Mouse (Mus musculus) heart, adult 2 months (tissue): ENCODE data around the gene Hoxb4. TPM values are rescaled to one million over a fixed set of nuclear protein-coding genes. Genes with fewer than 3 reads are reported as not detected.
A peak's percentile ranks its signal among the peaks of the same experiment; 100 is the strongest.

Experiments used
- DNase-seq, 2 experiments: peaks; one replicate each; pipeline ENCODE4 v3.0.0; 2021
- H3K27ac ChIP-seq: fragments of 200-600 bp; 2 replicates; pipeline ENCODE4 v1.8.1; 2022
- H3K27me3 ChIP-seq: fragments of 200-500 bp; 2 replicates; pipeline ENCODE4 v1.6.1; 2012; ENCODE audit warnings: mild to moderate bottlenecking, low read length, inconsistent platforms, mixed read lengths; ENCODE audit not compliant: control insufficient read depth, insufficient read depth
- H3K36me3 ChIP-seq: fragments of 200-500 bp; 2 replicates; pipeline ENCODE4 v1.6.1; 2012; ENCODE audit warnings: low read length, inconsistent platforms; ENCODE audit not compliant: control insufficient read depth, insufficient read depth
- H3K4me1 ChIP-seq: fragments of 200-500 bp; 2 replicates; pipeline ENCODE4 v1.6.1; 2011; ENCODE audit warnings: low read length; ENCODE audit not compliant: control insufficient read depth, insufficient read depth
- H3K4me3 ChIP-seq: fragments of 200-600 bp; 2 replicates; pipeline ENCODE4 v1.8.1; 2022
- H3K79me2 ChIP-seq: fragments of 200-500 bp; replicated peaks from 2 replicates; pipeline ENCODE4 v1.6.1; 2012; ENCODE audit warnings: mild to moderate bottlenecking, inconsistent platforms, low read length, moderate library complexity, mixed read lengths; ENCODE audit not compliant: control insufficient read depth, insufficient read depth
- H3K9ac ChIP-seq: fragments of 200-500 bp; 2 replicates; pipeline ENCODE4 v1.6.1; 2012; ENCODE audit warnings: low read depth, mild to moderate bottlenecking, control low read depth, inconsistent platforms, low read length, mixed read lengths
- CTCF ChIP-seq: fragments of 200-600 bp; IDR thresholded peaks from 2 replicates; pipeline ENCODE4 v1.8.1; 2022; ENCODE audit warnings: antibody characterized with exemption, mild to moderate bottlenecking, moderate library complexity
- EP300 ChIP-seq: fragments of 200-500 bp; IDR thresholded peaks from 2 replicates; pipeline ENCODE4 v1.6.1; 2011; ENCODE audit warnings: low read depth, low read length, control low read depth; ENCODE audit not compliant: insufficient read depth
- POLR2A ChIP-seq: fragments of 200-500 bp; IDR thresholded peaks from 2 replicates; pipeline ENCODE4 v1.6.1; 2011; ENCODE audit warnings: mild to moderate bottlenecking, low read depth, low read length, control low read depth; ENCODE audit not compliant: insufficient read depth
- WGBS: fragments of 180-500 bp; shearing (Covaris S2); methylation state at CpG from one replicate; pipeline ENCODE4 v1.1.7; 2018; 5-methylcytosine and 5-hydroxymethylcytosine counted together
- intact Hi-C: fragments of 180-260 bp; cut with DNase I; formaldehyde crosslinking; loops from one replicate; pipeline ENCODE4 v1.15.1; 2025
- polyA plus RNA-seq: library from polyadenylated mRNA; depleted of rRNA; stranded (reverse); fragments of >200 nt; gene quantifications from 2 replicates; pipeline ENCODE4 v1.2.3, GENCODE M21; 2012
- total RNA-seq, 2 experiments: library from RNA; stranded (reverse); gene quantifications; 2 replicates each; pipeline ENCODE4 v1.2.3; 2021

Gene Hoxb4
- total and polyA plus RNA-seq, 3 experiments = 0.63 to 1.1 (median 0.75) TPM

DNA sequence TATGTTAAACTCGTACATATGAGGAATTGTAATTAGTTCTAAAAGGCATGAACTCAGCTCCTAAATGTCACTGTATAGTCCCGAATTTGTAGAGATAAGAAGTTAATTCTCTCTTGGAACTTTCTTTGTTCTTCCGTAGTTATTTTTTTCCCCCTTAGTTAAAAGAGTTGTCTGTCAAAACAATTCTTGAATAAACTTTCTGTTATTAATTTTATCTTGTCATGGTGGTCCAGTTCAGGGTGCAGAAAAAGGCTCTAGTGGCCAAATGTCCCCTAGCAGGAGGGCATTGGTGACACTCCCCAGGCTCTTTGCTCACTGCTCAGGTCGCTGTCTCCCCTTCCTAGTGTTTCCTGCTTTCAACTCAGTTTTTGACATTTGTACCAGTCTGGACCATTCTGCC is 29.6 kb downstream of the Hoxb4 start:
- Histone ChIP-seq H3K9ac (no peak overlapping the region), H3K27me3 (peaks cover 9% of the 10 kb centered on the region), H3K36me3 (no peaks in the 10 kb centered on the region), H3K79me2 (no peaks in the 10 kb centered on the region), H3K27ac (no peak overlapping the region), H3K4me3 (no peak overlapping the region), H3K4me1 (no peaks in the 10 kb centered on the region)
- no peak for TF ChIP-seq CTCF
- TF ChIP-seq POLR2A = no peak
- no peak for TF ChIP-seq EP300
- no peak for DNase-seq
- intact Hi-C loops = no loop called here
- WGBS = 32% methylated on average over 4 of the region's 4 CpGs

DNA sequence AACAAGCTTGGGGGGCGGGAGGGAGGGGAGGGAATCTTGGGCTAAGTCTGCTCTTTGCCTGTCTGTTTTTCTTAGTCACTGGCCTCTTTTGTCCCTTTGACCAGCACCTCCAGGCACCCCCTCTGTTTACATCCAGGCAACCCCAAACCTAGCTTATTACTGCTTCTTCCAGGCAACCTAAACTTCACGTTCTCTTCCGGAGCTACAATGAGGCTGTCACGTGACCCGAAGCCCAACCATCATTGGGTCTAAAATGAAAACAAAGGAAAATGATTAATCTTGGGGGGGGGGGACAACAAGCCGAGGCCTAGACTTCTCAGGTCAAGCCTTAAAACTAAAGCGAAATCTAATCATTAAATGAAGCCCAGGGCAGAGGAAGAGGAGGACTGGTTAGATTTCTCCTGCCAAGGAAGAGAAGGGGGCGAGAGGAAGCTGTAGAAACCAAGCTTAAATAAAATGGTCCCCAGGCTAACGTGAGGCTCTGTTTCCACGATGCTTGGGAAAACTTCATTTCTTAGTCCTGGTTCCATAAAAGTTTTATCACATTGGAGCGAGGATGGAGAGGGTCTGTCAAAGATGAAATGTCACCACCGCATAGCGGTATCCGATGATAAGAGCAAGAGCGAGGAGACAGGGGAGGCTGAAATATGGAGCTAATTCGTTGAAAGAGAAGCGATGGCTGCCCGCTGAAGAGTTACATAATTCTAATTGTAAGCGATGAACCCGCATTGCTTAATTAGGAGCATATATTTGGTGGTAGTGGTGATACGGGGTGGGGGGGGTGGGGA is 30.3 kb downstream of the Hoxb4 start:
- Histone ChIP-seq H3K4me3 (no peak overlapping the region), H3K9ac (no peak overlapping the region), H3K27ac (no peak overlapping the region), H3K27me3 (peaks cover 13% of the 10 kb centered on the region), H3K79me2 (no peaks in the 10 kb centered on the region), H3K36me3 (no peaks in the 10 kb centered on the region), H3K4me1 (no peaks in the 10 kb centered on the region)
- 28% methylated on average over 21 of the region's 21 CpGs for WGBS
- intact Hi-C loops = no loop called here
- TF ChIP-seq CTCF (no peak), POLR2A (no peak), EP300 (no peak)
- DNase-seq = no peak

DNA sequence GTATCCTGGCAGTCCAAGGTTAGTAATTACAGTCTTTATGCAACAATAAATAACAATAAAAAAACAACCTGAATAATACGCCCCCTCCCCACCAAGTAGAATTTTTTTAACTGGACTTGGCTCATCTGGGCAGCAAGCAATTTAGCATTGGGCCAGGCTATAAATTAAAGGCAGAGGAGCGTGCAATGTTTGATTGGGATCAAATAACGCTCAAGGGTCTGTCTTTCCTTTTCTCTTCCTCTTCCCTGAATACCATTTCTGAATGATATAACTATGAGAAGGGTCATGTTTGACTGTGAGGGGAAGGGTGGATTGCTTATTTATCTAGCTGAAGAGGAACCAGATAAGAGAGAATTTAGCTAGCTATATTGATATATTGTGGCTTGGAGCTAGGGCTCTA is 30.9 kb downstream of the Hoxb4 start:
- Histone ChIP-seq H3K27ac (no peak overlapping the region), H3K9ac (no peak overlapping the region), H3K36me3 (no peaks in the 10 kb centered on the region), H3K79me2 (no peaks in the 10 kb centered on the region), H3K4me1 (no peaks in the 10 kb centered on the region), H3K27me3 (peaks cover 12% of the 10 kb centered on the region), H3K4me3 (no peak overlapping the region)
- WGBS = 67% methylated on average over 3 of the region's 3 CpGs
- intact Hi-C loops = no loop called here
- no peak for TF ChIP-seq CTCF
- TF ChIP-seq POLR2A = no peak
- TF ChIP-seq EP300 = no peak
- DNase-seq = no peak

- intact Hi-C loops = loop anchor here (5.0 kb wide), 1 partner anchor 58 kb away; no protein-coding TSS in a partner anchor
- no peak overlapping the region for H3K9ac ChIP-seq
- no peak for DNase-seq
- no peaks in the 10 kb centered on the region for H3K4me1 ChIP-seq
- 34% methylated on average over 14 of the region's 14 CpGs for WGBS
- no peaks in the 10 kb centered on the region for H3K36me3 ChIP-seq
- H3K79me2 ChIP-seq = no peaks in the 10 kb centered on the region
- H3K4me3 ChIP-seq = no peak overlapping the region
- no peak overlapping the region; the same call in 1 of the 2 replicates for H3K27ac ChIP-seq
- TF ChIP-seq CTCF (no peak), EP300 (no peak), POLR2A (no peak)
- peaks cover 12% of the 10 kb centered on the region for H3K27me3 ChIP-seq
Measured at GRCm38 (mm10) chr11:96349491-96350340, 31.6 kb downstream of the Hoxb4 start.

DNA sequence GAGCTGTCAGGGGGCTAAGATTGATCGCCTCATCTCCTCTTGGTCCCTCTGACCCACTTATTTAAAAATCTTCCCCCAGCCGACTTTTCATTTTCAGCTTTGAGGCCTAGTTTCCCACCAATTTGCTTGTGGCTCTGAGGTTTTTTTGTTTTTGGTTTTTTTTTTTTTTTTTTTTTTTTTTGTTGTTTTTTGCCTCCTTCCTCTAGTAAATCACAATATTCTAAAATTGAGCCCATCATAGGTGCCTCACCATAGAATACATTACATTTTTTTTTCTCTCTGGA is 32.2 kb downstream of the Hoxb4 start, which contains the start of gene Hoxb2:
Gene Hoxb2 (plus strand): TSS at position 185 of the 284 bp plus-strand sequence.
- no peak for TF ChIP-seq CTCF
- intact Hi-C loops = loop anchor here (5.0 kb wide), 1 partner anchor 57 kb away; no protein-coding TSS in a partner anchor
- Histone ChIP-seq H3K79me2 (no peaks in the 10 kb centered on the region), H3K4me3 (no peak within 1 kb of the TSS), H3K36me3 (no peaks in the 10 kb centered on the region), H3K9ac (no peak within 1 kb of the TSS), H3K4me1 (no peaks in the 10 kb centered on the region), H3K27ac (peak within 1 kb of the TSS; percentile 15; the same call in 1 of the 2 replicates), H3K27me3 (peaks cover 12% of the 10 kb centered on the region)
- DNase-seq = no peak
- 53% methylated on average over 2 of the region's 2 CpGs for WGBS

DNA sequence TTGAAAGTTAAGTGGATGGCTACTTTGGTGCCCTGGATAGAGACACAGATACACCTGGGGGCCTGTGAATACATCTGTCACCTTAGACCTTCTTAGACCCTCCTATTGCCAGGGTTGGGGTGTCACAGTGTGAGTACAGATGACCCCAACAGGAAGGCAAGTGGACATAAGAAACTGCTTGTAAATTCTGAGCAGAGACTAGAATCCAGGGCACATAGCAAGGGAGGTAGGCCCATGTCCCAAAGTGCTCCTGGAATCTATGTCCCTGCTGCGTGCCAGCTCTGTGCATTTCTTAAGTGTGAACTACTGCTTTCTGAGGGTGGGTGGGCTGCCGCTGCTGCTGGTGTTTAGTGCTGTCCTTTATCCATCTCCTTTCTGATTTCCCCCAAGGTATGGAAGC is 32.7 kb downstream of the Hoxb4 start:
- Histone ChIP-seq H3K27ac (no peak overlapping the region), H3K27me3 (peaks cover 12% of the 10 kb centered on the region), H3K79me2 (no peaks in the 10 kb centered on the region), H3K36me3 (no peaks in the 10 kb centered on the region), H3K9ac (no peak overlapping the region), H3K4me3 (no peak overlapping the region), H3K4me1 (no peaks in the 10 kb centered on the region)
- 81% methylated on average over 2 of the region's 2 CpGs for WGBS
- no peak for DNase-seq
- intact Hi-C loops = loop anchor here (5.0 kb wide), 1 partner anchor 57 kb away; no protein-coding TSS in a partner anchor
- TF ChIP-seq EP300 = no peak
- TF ChIP-seq POLR2A = no peak
